Mouse (Mus musculus) thymus, adult 2 months (tissue): Measurements from ENCODE around the gene Paqr9. TPM values are rescaled to one million over a fixed set of nuclear protein-coding genes. Genes with fewer than 3 reads are reported as not detected.

ENCODE experiments used
- DNase-seq: peaks from one replicate; pipeline ENCODE4 v3.0.0; 2021
- H3K27ac ChIP-seq: fragments of 200-500 bp; 2 replicates; pipeline ENCODE4 v1.5.1; 2012; ENCODE audit warnings: low read length, control low read depth; ENCODE audit not compliant: control insufficient read depth, insufficient read depth
- H3K27me3 ChIP-seq: fragments of 200-500 bp; 2 replicates; pipeline ENCODE4 v1.6.1; 2012; ENCODE audit warnings: mild to moderate bottlenecking, low read length, moderate library complexity, mixed read lengths; ENCODE audit not compliant: control insufficient read depth, insufficient read depth
- H3K36me3 ChIP-seq: fragments of 200-500 bp; 2 replicates; pipeline ENCODE4 v1.6.1; 2012; ENCODE audit warnings: mild to moderate bottlenecking, low read length, moderate library complexity; ENCODE audit not compliant: control insufficient read depth, insufficient read depth
- H3K4me1 ChIP-seq: fragments of 200-500 bp; replicated peaks from 2 replicates; pipeline ENCODE4 v1.6.1; 2012; ENCODE audit warnings: low read length; ENCODE audit not compliant: control insufficient read depth, insufficient read depth
- H3K4me3 ChIP-seq: fragments of 200-500 bp; 2 replicates; pipeline ENCODE4 v1.5.1; 2012; ENCODE audit warnings: mild to moderate bottlenecking, low read length, control low read depth, moderate library complexity; ENCODE audit not compliant: control insufficient read depth, insufficient read depth
- CTCF ChIP-seq: fragments of 200-500 bp; IDR thresholded peaks from 2 replicates; pipeline ENCODE4 v1.5.1; 2012; ENCODE audit warnings: mild to moderate bottlenecking, control low read depth, low read length, moderate library complexity, borderline replicate concordance; ENCODE audit not compliant: control insufficient read depth, poor library complexity, insufficient read depth; ENCODE audit errors: extremely low read depth
- POLR2A ChIP-seq: fragments of 200-500 bp; IDR thresholded peaks from 2 replicates; pipeline ENCODE4 v1.6.1; 2012; ENCODE audit warnings: mild to moderate bottlenecking, low read length, control low read depth, moderate library complexity; ENCODE audit not compliant: control insufficient read depth, poor library complexity, insufficient read depth; ENCODE audit errors: extremely low read depth
- WGBS: fragments of 180-500 bp; shearing (Covaris S2); methylation state at CpG from one replicate; pipeline ENCODE4 v1.1.7; 2018; 5-methylcytosine and 5-hydroxymethylcytosine counted together
- polyA plus RNA-seq: library from polyadenylated mRNA; depleted of rRNA; stranded (reverse); fragments of >200 nt; gene quantifications from 2 replicates; pipeline ENCODE4 v1.2.3, GENCODE M21; 2012

The Paqr9 gene
- polyA plus RNA-seq, 1 experiment, result 4.9 TPM

GRCm38 (mm10) chr9:95572558-95572957, 13.1 kb downstream of the Paqr9 start:
- no peak for TF ChIP-seq POLR2A
- TF ChIP-seq CTCF, result no peak
- no peak overlapping the region for H3K27ac ChIP-seq
- H3K36me3 ChIP-seq, result no peaks in the 10 kb centered on the region
- H3K27me3 ChIP-seq, result no peaks in the 10 kb centered on the region
- H3K4me1 ChIP-seq, result no peaks in the 10 kb centered on the region
- WGBS, result 83% methylated on average over 5 of the region's 5 CpGs
- no peak overlapping the region for H3K4me3 ChIP-seq
- DNase-seq, result no peak

- Histone ChIP-seq H3K4me3 (no peak overlapping the region), H3K27me3 (no peaks in the 10 kb centered on the region), H3K36me3 (no peaks in the 10 kb centered on the region), H3K27ac (no peak overlapping the region), H3K4me1 (no peaks in the 10 kb centered on the region)
- 85% methylated on average over 4 of the region's 4 CpGs for WGBS
- TF ChIP-seq CTCF (no peak), POLR2A (no peak)
- no peak for DNase-seq
Observed at GRCm38 (mm10) chr9:95574116-95574515, 14.7 kb downstream of the Paqr9 start.

DNA sequence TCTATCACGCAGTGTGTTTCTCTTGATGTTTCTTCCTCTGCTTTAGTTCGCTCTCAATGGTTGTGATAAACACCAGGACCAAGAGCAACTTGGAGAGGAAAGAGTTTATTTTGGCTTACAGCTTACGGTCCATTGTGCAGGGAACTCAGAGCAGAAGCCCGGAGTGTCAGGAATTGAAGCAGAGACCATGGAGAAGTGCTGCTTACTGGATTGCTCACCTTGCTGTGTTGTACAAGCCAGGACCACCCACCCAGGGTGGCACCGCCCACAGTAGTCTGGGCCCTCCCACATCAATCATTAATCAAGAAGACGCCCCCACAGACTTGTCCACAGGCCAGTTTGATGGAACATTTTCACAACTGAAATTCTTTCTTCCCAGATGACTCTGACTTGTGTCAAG, 18.0 kb downstream of the Paqr9 start:
- no peak overlapping the region for H3K27ac ChIP-seq
- H3K27me3 ChIP-seq, result 0 out of 2 replicates have a peak, but pooled peaks cover under 1% of the 10 kb centered on the region
- H3K4me1 ChIP-seq, result no peaks in the 10 kb centered on the region
- WGBS, result 93% methylated on average over 6 of the region's 6 CpGs
- no peak for DNase-seq
- no peaks in the 10 kb centered on the region for H3K36me3 ChIP-seq
- TF ChIP-seq CTCF (no peak), POLR2A (no peak)
- H3K4me3 ChIP-seq, result no peak overlapping the region

DNA sequence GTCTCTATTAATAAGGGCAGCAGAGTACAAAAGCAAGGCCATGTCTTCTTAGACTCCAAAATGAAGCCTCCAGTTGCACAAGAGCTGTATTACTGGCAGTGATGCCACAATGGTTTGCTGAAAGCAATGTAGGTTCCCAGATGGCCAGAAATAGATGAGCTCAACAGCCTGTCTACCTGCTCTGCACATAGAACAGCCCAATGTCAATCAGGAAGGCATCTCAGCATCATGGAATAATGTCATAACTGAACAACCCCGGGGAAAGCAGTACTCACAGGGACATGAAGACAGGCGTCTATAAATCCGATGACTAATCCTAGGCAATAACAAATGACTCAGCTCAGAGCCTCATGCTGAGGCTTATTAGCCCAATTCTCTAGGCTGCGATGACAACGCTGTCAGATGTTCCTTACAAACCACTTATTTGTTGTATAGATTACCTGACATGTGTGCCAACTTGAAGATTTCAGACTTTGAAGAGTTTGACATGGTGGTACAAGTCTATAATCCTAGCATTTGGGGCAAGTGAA, 19.0 kb downstream of the Paqr9 start:
- Histone ChIP-seq H3K27ac (no peak overlapping the region), H3K4me3 (no peak overlapping the region), H3K36me3 (no peaks in the 10 kb centered on the region), H3K27me3 (0 out of 2 replicates have a peak, but pooled peaks cover 3% of the 10 kb centered on the region), H3K4me1 (no peaks in the 10 kb centered on the region)
- no peak for TF ChIP-seq CTCF
- TF ChIP-seq POLR2A, result no peak
- 95% methylated on average over 5 of the region's 5 CpGs for WGBS
- no peak for DNase-seq

DNA sequence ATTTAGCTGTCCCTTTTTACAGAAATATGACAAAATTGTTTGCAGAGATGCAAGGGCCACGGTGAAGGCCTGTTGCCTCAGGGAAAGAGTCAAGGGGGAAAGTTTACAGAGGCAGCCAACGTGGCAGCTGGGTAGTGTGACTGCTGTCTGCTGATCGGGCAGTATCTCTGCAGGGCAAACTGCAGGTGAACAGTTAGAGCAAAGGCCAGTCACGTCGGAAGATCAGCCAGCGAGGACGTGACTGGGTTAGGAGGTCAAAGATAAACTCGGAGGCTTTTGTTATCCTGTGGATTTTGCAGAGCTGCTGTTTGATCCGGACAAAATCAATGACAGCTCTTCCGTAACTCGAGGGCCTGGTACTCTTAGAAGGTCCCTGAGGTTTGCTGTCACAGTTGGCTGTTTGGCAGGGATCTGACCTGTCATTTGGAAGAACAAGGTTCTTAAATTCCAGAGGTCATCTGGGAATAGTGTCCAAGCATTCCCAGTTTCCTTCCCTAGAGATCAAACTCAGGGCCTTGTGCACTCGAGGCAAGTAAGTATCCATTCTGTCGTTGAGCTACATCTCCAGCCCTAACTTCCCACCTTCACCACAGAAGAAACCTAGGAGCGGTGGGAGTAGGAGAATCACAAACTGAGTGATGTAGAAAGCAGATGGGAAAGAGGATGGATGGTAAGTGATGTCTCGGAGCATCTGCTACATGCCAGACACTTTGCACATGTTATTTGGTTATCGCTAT, 21.7 kb downstream of the Paqr9 start:
- WGBS, result 81% methylated on average over 16 of the region's 16 CpGs
- DNase-seq, result no peak

DNA sequence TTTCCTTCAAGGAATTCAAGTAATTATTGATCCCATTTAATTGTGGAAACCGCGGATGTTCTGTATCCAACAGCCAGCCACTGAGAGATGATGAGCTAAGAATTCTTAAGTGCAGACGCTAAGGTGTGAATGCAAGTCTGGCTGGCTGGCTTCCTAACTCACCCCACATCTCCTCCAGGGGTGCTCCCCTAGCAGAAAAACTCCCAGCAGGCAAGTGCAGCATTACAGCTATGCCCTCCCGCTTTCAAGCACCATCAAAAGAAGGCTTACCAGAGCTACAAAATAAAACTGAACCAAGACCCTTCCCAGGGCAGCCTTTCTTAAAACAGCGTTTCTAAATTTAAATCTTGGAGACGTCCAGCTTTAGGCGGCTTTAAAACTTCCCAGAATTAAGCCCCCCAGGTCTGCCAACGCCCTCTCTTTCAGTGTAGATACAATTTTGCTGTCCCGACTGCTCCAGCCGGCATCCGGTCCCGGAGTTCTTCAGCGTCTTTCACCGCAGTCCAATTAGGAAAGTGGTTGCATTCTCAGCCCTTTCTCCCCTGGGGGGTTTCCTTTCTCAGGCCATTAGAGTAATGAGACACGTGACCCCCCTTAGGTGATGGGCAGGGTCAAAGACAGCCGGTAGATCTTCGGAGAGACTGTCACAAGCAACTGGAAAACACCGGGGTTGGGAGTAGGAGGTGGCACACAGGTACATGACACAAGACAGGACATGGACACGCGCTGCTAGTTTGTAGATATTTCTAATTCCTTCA, 22.5 kb downstream of the Paqr9 start:
- no peak overlapping the region for H3K27ac ChIP-seq
- TF ChIP-seq POLR2A (no peak), CTCF (no peak)
- WGBS, result 20% methylated on average over 20 of the region's 20 CpGs
- DNase-seq, result no peak
- no peaks in the 10 kb centered on the region for H3K4me1 ChIP-seq
- H3K36me3 ChIP-seq, result no peaks in the 10 kb centered on the region
- peaks cover 3% of the 10 kb centered on the region; the same call in 1 of the 2 replicates for H3K27me3 ChIP-seq
- no peak overlapping the region for H3K4me3 ChIP-seq

More for the DNA sequence above, 21.7 kb downstream of the Paqr9 start:
- peaks cover 3% of the 10 kb centered on the region; the same call in 1 of the 2 replicates for H3K27me3 ChIP-seq
- no peak overlapping the region for H3K27ac ChIP-seq
- no peak overlapping the region for H3K4me3 ChIP-seq
- H3K4me1 ChIP-seq, result no peaks in the 10 kb centered on the region
- no peak for TF ChIP-seq CTCF
- no peaks in the 10 kb centered on the region for H3K36me3 ChIP-seq
